Mouse (Mus musculus) lung, embryonic 15.5 days (tissue): ENCODE data around the gene Nmnat1. TPM values are rescaled to one million over a fixed set of nuclear protein-coding genes. Genes with fewer than 3 reads are reported as not detected.

ENCODE experiments used
- ATAC-seq: fragments of 200-750 bp; cut with Nextera tagmentation; 2 replicates; pipeline ENCODE4 v1.8.0; 2017; ENCODE audit warnings: moderate number of reproducible peaks, borderline replicate concordance; ENCODE audit not compliant: low FRiP score, low TSS enrichment; ENCODE audit errors: extremely low read depth
- H3K27ac ChIP-seq: fragments of 300-500 bp; sonication (generic); 2 replicates; pipeline ENCODE4 v1.5.1; 2015; ENCODE audit warnings: moderate library complexity, mild to moderate bottlenecking, inconsistent platforms
- H3K27me3 ChIP-seq: fragments of 300-500 bp; sonication (generic); 2 replicates; pipeline ENCODE4 v1.6.1; 2015; ENCODE audit warnings: inconsistent platforms
- H3K36me3 ChIP-seq: fragments of 300-500 bp; sonication (generic); 2 replicates; pipeline ENCODE4 v1.6.1; 2015; ENCODE audit warnings: inconsistent platforms
- H3K4me1 ChIP-seq: fragments of 300-500 bp; sonication (generic); 2 replicates; pipeline ENCODE4 v1.6.1; 2015; ENCODE audit warnings: inconsistent platforms
- H3K4me2 ChIP-seq: fragments of 300-500 bp; sonication (generic); 2 replicates; pipeline ENCODE4 v1.6.1; 2015; ENCODE audit warnings: inconsistent platforms, mild to moderate bottlenecking, moderate library complexity
- H3K4me3 ChIP-seq: fragments of 300-500 bp; sonication (generic); 2 replicates; pipeline ENCODE4 v1.5.1; 2015; ENCODE audit warnings: mild to moderate bottlenecking, inconsistent platforms
- H3K9ac ChIP-seq: fragments of 300-500 bp; sonication (generic); 2 replicates; pipeline ENCODE4 v1.6.1; 2015; ENCODE audit warnings: inconsistent platforms
- H3K9me3 ChIP-seq: fragments of 300-500 bp; sonication (generic); 2 replicates; pipeline ENCODE4 v1.6.1; 2016; ENCODE audit warnings: inconsistent platforms
- WGBS: fragments of 180-500 bp; shearing (Covaris S2); methylation state at CpG from one replicate; pipeline ENCODE4 v1.1.7; 2015; 5-methylcytosine and 5-hydroxymethylcytosine counted together
- polyA plus RNA-seq: library from polyadenylated mRNA; unstranded; fragments of >200 nt; fragmentation: Nextera tagmentation; extraction: Ambion mirVana; gene quantifications from 2 replicates; pipeline ENCODE4 v1.2.1, GENCODE M21; 2015

The Nmnat1 gene
- polyA plus RNA-seq, result 10.9 and 11.2 TPM in 2 replicates

DNA sequence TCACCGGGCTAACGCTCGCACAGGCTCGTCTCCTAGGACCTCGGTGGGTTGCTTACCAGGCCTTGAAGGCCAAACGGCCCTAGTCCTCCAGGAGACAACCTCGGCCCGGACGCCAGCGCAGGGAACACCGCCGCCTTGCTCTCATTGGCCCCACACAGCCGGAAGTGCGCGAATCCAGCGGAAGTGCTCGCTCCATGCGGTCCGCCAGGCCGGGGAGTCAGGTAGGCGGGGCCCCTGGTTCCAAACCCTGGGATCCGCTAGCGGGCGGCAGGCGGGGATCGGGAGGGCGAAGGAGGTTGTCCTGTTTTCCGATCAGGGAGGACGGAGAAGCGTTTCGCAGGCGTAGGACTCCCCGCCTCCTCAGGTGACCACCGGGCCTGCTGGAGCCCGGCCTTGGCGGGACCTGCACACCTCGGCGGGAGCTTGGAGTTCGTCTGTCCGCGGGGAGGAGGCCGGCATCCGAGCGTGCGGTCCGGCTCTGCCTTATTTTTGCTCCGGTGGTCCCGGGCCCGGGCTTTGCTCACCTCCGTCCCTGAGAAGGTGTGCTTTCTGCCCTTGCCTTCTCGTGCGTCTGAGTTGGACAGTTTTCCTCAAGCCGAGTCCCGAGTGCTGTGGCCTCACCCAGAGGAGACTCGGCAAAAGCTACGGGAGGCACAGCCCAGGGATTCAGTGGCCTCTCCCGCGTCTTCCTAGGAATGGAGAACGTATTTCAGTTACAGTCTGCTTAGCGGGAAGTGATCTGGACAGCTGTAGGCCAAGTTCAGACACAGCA lies at the start of gene Nmnat1, which contains the start of gene Lzic:
Gene Nmnat1, minus strand, starts transcription at position 150 of the 772 bp plus-strand sequence.
Gene Lzic, plus strand, starts transcription at position 177 of the 772 bp plus-strand sequence.
- peaks cover 17% of the 10 kb centered on the region for H3K4me1 ChIP-seq
- H3K4me3 ChIP-seq, result peak within 1 kb of the TSS; percentile 75
- peak within 1 kb of the TSS; percentile 89 for H3K9ac ChIP-seq
- WGBS, result under 1% methylated on average over 60 of the region's 60 CpGs
- H3K4me2 ChIP-seq, result peak within 1 kb of the TSS; percentile 81
- peak within 1 kb of the TSS; percentile 77 for H3K27ac ChIP-seq
- peak; percentile 99 for ATAC-seq
- no peaks in the 10 kb centered on the region for H3K9me3 ChIP-seq
- peaks cover 35% of the 10 kb centered on the region for H3K36me3 ChIP-seq
- no peaks in the 10 kb centered on the region for H3K27me3 ChIP-seq

- WGBS, result 50% methylated on average over 6 of the region's 6 CpGs
- no peaks in the 10 kb centered on the region for H3K36me3 ChIP-seq
- H3K4me1 ChIP-seq, result peaks cover 20% of the 10 kb centered on the region
- no peak overlapping the region for H3K9ac ChIP-seq
- H3K27ac ChIP-seq, result no peak overlapping the region
- no peaks in the 10 kb centered on the region for H3K27me3 ChIP-seq
- H3K9me3 ChIP-seq, result no peaks in the 10 kb centered on the region
- no peak overlapping the region for H3K4me3 ChIP-seq
- no peak overlapping the region for H3K4me2 ChIP-seq
- ATAC-seq, result no peak
Observed at GRCm38 (mm10) chr4:149529691-149530090, 44.7 kb upstream of the Nmnat1 start.

GRCm38 (mm10) chr4:149527621-149528354 lies 42.8 kb upstream of the Nmnat1 start:
- Histone ChIP-seq H3K36me3 (no peaks in the 10 kb centered on the region), H3K4me2 (no peak overlapping the region), H3K9me3 (no peaks in the 10 kb centered on the region), H3K4me1 (peaks cover 20% of the 10 kb centered on the region), H3K27ac (peak overlapping the region; percentile 15; the same call in 1 of the 2 replicates), H3K9ac (no peak overlapping the region), H3K27me3 (no peaks in the 10 kb centered on the region), H3K4me3 (no peak overlapping the region)
- 64% methylated on average over 15 of the region's 15 CpGs for WGBS
- ATAC-seq, result no peak; the same call in 1 of the 2 replicates

GRCm38 (mm10) chr4:149526330-149526729 lies 41.3 kb upstream of the Nmnat1 start:
- no peak overlapping the region for H3K4me3 ChIP-seq
- H3K4me2 ChIP-seq, result no peak overlapping the region
- no peaks in the 10 kb centered on the region for H3K36me3 ChIP-seq
- no peak overlapping the region for H3K27ac ChIP-seq
- H3K4me1 ChIP-seq, result peaks cover 20% of the 10 kb centered on the region
- H3K27me3 ChIP-seq, result no peaks in the 10 kb centered on the region
- no peak overlapping the region for H3K9ac ChIP-seq
- 30% methylated on average over 7 of the region's 7 CpGs for WGBS
- H3K9me3 ChIP-seq, result no peaks in the 10 kb centered on the region
- peak; percentile 30; the same call in 1 of the 2 replicates for ATAC-seq

- no peak for ATAC-seq
- Histone ChIP-seq H3K27ac (no peak overlapping the region), H3K27me3 (no peaks in the 10 kb centered on the region), H3K9me3 (no peaks in the 10 kb centered on the region), H3K4me2 (no peak overlapping the region), H3K4me1 (peaks cover 20% of the 10 kb centered on the region), H3K9ac (no peak overlapping the region), H3K4me3 (no peak overlapping the region), H3K36me3 (no peaks in the 10 kb centered on the region)
- 67% methylated on average over 6 of the region's 6 CpGs for WGBS
Observed at GRCm38 (mm10) chr4:149525811-149526210, 40.8 kb upstream of the Nmnat1 start.

DNA sequence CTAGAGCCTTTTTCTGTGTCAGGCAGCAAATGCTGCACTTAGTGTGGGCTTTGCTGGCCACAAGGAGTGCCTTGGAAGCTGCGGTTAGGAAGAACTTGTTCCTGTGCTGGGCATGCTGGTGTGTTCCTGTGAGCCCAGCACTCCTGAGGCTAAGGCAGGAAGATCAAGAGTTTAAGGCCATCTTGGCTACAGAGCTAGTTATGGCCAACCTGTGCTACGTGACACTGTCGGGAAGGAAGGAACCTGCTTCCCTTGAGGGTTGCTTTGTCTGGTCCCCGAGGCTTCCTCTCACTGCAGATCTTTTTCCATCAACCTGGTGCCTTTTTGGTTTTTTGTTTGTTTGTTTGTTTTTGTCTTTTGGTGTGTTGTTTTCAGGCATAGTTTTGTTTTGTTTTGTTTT lies 40.2 kb upstream of the Nmnat1 start:
- 85% methylated on average over 4 of the region's 4 CpGs for WGBS
- Histone ChIP-seq H3K4me1 (peaks cover 20% of the 10 kb centered on the region), H3K27ac (no peak overlapping the region)

DNA sequence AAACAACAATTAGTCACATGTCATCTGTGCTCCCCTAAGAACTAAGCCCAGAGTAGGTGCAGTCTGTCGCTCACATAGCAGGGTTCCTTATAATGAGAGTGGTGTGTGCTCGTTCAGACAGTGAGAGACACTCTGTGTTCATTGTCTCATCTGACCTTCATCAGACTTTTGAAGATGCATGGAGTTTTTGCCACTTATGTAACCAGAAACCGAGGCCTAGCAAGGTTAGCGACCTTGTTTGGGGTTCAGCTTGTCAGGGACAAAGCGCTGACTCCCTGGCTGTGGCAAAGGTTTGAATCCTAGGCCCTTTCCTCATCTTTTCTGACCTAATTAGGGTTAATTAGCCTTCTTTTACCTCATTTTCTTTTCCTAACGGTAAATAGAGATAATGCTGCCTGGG lies 39.0 kb upstream of the Nmnat1 start:
- H3K4me3 ChIP-seq, result no peak overlapping the region
- H3K36me3 ChIP-seq, result no peaks in the 10 kb centered on the region
- no peaks in the 10 kb centered on the region for H3K9me3 ChIP-seq
- H3K27ac ChIP-seq, result no peak overlapping the region
- H3K4me2 ChIP-seq, result no peak overlapping the region
- H3K4me1 ChIP-seq, result peaks cover 26% of the 10 kb centered on the region
- ATAC-seq, result no peak
- H3K27me3 ChIP-seq, result no peaks in the 10 kb centered on the region
- 85% methylated on average over 6 of the region's 6 CpGs for WGBS
- no peak overlapping the region for H3K9ac ChIP-seq

More for the DNA sequence above, 40.2 kb upstream of the Nmnat1 start:
- H3K4me3 ChIP-seq, result no peak overlapping the region
- no peaks in the 10 kb centered on the region for H3K36me3 ChIP-seq
- no peak for ATAC-seq
- no peaks in the 10 kb centered on the region for H3K9me3 ChIP-seq
- H3K9ac ChIP-seq, result no peak overlapping the region
- no peak overlapping the region for H3K4me2 ChIP-seq
- H3K27me3 ChIP-seq, result no peaks in the 10 kb centered on the region

GRCm38 (mm10) chr4:149521258-149521657 lies 36.3 kb upstream of the Nmnat1 start:
- H3K27ac ChIP-seq, result no peak overlapping the region
- no peaks in the 10 kb centered on the region for H3K27me3 ChIP-seq
- H3K4me1 ChIP-seq, result peaks cover 19% of the 10 kb centered on the region
- no peak overlapping the region for H3K4me3 ChIP-seq
- no peaks in the 10 kb centered on the region for H3K9me3 ChIP-seq
- H3K4me2 ChIP-seq, result no peak overlapping the region
- 62% methylated on average over 10 of the region's 10 CpGs for WGBS
- ATAC-seq, result no peak
- H3K9ac ChIP-seq, result no peak overlapping the region
- H3K36me3 ChIP-seq, result no peaks in the 10 kb centered on the region

DNA sequence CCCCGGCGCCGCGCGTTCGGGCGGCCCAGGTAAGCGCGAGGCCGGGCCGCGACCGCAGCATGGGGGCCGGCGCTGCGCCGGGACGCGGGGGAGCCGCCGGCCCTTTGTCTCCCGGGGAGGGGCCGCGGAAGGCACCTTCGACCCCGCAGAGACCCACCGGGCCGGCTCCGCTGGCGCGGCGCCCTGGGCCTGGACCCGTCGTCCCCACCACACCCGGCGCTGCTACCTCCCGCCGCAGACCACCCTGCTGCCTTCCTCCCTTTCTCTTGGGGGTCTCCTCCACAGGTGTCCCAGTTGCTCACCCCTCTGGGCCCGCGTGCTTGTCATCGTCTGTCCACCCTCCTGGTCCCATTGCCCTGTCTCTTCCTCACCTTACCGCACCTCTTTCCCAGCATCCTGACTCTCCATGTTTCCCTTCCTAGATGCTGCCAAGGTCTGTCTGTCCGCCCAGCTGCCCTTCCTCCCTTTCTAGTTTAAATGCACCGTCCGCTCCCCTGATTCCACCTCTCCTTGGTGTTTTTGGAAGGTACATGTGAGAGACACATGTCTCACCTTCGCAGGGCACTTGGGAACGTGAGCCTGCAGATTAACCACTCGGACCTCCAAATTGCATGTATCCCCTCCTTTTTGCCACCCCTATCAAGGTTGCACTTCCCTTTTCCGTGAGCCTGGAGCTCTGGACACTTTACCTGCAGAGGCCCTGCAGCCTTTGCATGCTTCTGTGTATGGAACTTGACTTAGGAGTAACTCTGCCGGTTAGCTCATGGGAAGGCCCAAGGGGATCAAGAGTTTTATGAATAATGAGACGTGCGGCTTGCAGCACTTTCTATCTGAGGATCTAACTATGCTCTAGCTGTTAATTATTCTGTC lies 33.6 kb upstream of the Nmnat1 start:
- peaks cover 11% of the 10 kb centered on the region for H3K4me1 ChIP-seq
- ATAC-seq, result 0 out of 2 replicates have a peak, but pooled peaks have one; percentile 12
- peak overlapping the region; percentile 91 for H3K4me2 ChIP-seq
- no peaks in the 10 kb centered on the region for H3K36me3 ChIP-seq
- no peaks in the 10 kb centered on the region for H3K27me3 ChIP-seq
- peak overlapping the region; percentile 64 for H3K4me3 ChIP-seq
- no peaks in the 10 kb centered on the region for H3K9me3 ChIP-seq
- peak overlapping the region; percentile 52 for H3K27ac ChIP-seq
- peak overlapping the region; percentile 66 for H3K9ac ChIP-seq
- 3% methylated on average over 34 of the region's 52 CpGs for WGBS

- Histone ChIP-seq H3K27me3 (no peaks in the 10 kb centered on the region), H3K9ac (peak within 1 kb of the TSS; percentile 66), H3K4me2 (peak within 1 kb of the TSS; percentile 91), H3K9me3 (no peaks in the 10 kb centered on the region), H3K4me1 (peaks cover 11% of the 10 kb centered on the region), H3K36me3 (no peaks in the 10 kb centered on the region), H3K4me3 (peak within 1 kb of the TSS; percentile 64), H3K27ac (peak within 1 kb of the TSS; percentile 52)
- peak; percentile 99 for ATAC-seq
- 2% methylated on average over 28 of the region's 46 CpGs for WGBS
Observed at GRCm38 (mm10) chr4:149517868-149518340, 32.9 kb upstream of the Nmnat1 start, which contains the start of gene Ctnnbip1. Gene Ctnnbip1, plus strand, starts transcription at chr4:149518236.

DNA sequence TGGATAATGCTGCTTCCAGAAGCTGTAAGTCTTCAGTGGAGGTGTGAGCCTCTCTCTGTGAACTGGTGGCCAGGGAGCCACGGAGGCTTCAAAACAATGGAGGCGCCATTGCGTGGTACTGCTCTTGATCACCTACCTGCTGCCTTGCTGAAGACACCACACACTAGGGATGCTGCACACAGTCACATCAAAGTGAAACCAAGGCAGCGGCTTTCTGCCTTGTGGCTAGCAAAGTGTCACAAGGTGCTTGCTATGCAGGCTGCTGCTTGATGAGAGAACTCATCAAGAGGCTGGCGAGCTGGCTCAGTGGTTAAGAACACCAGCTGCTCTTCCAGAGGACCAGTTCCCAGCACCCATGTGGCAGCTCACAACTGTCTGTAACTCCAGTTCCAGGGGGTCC lies 30.7 kb upstream of the Nmnat1 start:
- no peak overlapping the region for H3K4me3 ChIP-seq
- no peak overlapping the region for H3K27ac ChIP-seq
- H3K9me3 ChIP-seq, result no peaks in the 10 kb centered on the region
- no peaks in the 10 kb centered on the region for H3K36me3 ChIP-seq
- H3K4me1 ChIP-seq, result peaks cover 27% of the 10 kb centered on the region
- no peak overlapping the region for H3K9ac ChIP-seq
- 93% methylated on average over 5 of the region's 5 CpGs for WGBS
- no peak for ATAC-seq
- no peak overlapping the region for H3K4me2 ChIP-seq
- H3K27me3 ChIP-seq, result no peaks in the 10 kb centered on the region
